Mouse (Mus musculus) cerebellum, postnatal 10 days (tissue): Measurements from ENCODE around the gene Cyp2d11.
"Not testable (repeated sequence)": the region's sequence is repeated elsewhere in the genome, so short reads cannot be mapped to it uniquely, and the experiment has no call there.

Experiments used
- DNase-seq, 2 experiments: peaks; one replicate each; pipeline ENCODE4 v3.0.0; 2021; ENCODE audit warnings: mixed read lengths in 2 of 2

The Cyp2d11 gene

DNA sequence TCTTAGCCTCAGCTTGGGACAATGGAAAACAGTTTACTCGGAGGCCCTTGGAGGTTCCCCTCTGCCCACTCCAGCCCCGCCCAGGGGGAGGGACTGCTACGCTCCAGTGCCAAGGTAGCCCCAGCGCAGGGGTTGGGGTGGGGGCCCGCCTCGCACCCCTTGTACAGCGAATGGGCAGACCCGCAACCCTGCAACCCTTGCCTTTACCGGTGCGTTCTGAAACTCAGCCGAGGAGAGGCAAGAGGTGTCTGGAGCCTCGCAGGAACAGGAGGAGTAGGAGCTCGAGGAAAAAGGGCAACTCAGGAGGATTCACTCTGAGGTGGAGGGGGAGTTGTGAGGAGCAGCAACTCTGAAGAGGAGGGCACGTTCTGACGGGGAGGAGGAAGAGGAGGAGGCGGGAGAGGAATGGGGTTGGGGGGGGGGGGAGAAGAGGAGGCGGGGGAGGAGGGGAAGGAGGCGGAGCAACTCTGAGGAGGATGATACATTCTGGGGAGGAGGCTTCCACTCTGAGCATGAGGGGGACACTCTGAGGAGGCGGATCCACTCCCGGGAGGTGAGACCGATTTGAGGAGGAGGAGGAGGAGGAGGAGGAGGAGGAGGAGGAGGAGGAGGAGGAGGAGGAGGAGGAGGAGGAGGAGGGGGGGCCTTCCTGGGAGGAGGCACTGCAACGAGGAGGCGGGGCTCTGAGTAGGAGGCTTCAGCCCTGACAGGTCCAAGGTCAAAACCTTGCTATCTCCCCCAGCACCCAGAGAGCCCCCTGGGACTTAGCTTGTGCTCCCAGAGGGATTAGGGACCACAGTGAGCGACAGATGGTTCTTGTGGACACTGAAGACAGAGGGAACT, 13.7 kb downstream of the Cyp2d11 start, which contains the start of gene Cyp2d22:
Gene Cyp2d22 (minus strand): TSS at position 390 of the 843 bp plus-strand sequence.
- DNase-seq: peak; percentile 50 to 60

DNA sequence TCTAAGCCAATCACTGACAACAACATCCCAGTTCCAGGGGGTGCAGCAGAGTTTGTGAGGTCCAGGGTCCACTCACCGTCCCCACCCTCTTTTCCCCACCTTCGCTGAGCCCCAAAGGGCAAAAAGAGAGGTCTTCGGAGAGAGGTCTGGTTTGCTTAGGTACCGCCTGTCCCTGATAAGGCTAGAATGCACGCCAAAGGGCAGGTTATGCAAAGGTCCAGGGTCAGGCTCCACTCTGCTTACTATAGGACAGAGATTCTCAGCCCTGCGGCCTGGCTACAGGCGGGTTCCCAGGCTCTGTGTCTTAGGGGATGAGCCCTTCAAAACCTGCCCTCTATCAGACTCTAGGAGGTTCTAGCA, 14.3 kb downstream of the Cyp2d11 start:
- DNase-seq: no peak

DNA sequence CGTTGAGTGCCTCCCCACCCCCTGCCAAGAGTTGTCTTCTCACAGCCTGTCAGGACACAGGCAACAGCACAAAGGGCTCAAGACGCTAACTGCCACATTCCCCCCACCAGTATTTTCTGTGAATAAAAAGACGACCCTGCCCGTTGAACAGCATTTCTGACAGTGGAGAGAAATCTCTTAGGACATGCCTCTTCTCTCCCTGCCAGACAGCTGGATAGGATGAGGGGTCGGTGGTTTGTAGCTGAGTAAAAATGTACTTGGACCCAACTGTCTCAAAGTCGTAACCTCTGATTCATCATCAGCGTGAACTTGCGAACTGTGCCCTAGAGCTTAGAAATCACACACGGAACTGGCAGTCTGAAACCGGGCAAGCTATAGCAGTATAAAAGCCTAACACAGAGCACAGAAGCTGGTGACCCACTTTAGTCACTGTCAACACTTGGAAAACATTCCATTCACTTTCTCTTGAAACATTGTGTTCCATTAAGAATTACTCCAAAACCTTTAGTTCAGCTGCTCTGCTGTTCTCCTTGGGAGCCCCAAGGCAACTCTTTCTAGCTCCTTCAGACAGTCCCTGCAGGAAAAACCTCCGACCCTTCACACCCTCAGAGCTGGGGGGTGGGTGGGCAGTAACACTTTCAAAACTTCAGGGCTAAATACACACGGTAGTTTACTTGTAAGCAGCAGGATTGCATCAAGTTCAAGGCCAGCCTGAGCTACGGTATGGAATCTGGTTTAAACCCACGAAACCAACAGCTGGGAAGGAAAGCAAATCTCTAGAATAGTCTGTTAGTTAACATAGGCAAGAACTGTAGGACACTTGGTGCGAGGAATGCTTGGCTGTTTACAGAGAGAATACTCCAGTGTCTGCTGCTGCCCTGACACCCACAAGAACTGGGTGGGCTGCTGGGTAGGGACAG, 15.3 kb downstream of the Cyp2d11 start:
- no peak for DNase-seq

DNA sequence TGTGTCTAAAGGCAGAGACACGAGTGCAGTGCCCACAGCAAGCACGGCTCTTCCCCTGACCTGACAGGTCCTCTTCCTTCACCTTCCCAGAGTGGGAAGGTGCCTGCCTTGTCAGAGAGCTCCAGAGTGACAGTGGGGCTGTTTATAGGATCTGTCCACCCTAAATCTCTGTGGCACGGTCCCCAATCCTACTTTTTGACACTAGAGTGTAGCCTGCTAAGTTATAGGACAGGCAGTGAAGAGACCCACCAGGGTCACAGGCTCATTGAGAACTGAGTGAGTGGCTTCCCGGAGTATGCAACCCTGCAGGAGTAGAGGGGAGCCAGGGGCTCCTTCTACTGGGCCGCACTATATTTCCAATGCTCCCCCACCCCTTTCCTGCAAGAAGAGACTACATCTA, 16.1 kb downstream of the Cyp2d11 start:
- no peak for DNase-seq

DNA sequence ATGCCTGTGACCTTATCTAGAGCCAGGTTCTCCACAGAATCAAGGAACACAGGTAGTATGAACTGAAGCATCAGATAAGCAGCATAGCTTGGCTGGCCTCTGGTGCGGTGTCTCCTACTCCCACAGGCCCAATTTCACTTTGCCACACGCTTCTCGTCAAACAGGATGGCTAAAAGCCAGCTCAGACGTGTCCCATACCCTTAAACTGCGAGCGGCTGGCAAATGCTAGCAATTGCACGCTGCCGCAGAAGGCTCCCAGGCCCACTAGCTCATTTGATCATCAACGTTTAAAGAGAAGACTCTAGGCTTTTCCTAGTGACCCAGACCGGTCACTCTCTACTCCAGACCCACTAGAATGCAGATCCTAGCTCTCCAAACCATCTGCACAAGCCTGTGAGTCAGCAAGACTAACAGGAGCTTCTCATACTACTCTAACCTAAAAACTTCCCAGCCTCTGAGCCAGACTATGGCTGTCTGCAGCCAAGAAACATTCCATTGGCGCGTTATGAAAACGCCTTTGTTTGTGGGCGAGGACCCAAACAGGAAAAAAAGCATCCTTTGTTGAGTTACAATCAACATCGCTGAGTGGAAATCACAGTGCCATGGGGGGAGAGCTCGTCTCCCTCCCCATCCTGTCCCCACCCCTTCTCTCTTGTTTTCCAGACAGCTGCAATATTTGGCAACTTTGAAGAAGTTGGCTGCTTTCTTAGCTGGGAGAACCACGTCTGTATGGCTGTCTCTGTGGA, 17.3 kb downstream of the Cyp2d11 start:
- peak in 1 of 2 experiments; percentile 41 for DNase-seq

DNA sequence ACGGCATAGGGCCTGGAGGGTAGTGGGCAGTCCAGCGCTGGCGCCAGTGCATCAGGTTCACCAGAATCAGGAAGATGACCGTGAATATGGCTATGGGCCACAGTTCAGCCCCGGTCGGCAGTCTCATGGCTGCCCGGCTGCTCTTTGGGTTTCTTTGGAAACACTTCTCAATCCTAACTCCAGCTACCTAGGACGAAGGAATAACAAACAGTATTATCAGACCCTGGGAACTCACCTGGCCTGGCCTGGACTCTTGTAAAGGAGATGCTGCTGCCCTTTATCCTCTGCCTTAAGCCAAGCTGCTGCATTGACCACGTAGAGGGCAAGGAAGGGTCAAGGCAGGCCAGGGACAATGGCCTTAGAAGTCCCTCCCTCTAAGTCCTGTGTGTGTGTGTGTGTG, 18.0 kb downstream of the Cyp2d11 start:
- no peak for DNase-seq

DNA sequence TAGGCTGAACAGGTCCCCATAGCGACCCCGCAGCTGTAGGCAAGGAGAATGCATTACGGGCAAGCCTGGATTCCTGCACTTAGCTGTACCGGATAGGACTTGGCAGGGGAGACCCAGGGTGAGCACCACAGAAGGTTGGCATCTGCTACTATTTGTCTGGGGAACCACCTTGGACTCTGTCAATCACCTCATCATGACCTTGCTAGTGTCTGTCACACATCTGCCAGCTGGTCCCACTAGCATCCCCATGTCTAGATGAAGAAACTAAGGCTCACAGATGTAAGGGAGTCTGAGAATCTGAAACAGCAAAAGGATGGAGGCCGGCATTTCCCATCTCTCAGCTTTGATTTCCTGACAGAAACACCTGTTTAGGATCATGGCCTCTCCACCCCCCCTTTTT, 19.4 kb downstream of the Cyp2d11 start:
- no peak for DNase-seq

DNA sequence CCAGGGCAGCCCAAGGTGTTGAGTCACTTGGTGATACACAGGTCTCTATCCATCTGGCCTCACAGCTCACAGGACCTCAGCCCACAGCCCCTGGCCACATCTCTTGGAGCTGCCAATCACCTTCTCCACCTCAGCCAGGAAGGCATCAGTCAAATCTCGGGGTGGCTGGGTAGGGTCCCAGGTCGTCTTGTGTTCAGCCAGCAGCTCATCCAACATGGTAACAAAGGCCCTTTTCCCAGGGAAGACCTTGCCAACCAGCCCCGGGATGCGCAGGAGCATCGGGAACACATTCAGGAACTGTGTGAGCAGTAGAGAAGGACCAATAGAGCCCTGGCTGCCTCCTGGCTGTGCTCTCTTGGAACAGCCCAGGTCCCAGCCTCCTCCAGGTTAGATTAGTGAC, 20.8 kb downstream of the Cyp2d11 start:
- no peak for DNase-seq

DNA sequence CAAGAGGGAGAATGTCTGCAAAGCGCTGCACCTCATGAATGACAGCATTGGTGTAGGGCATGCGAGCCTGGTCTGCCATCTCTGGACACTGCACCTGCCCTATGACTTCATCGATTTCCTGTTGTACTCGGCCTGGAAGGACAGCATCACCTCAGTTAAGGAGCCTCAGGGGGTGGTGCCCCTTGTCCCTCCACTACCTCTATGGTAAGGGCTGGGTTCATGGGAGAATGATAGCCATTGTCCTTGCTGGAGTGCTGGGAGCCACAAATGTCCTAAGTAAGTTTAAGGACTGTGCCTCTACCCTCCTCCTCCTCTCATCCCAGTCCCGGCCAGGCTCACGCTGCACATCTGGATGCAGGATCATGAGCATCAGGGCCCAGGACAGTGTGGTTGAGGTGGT, 21.4 kb downstream of the Cyp2d11 start:
- no peak for DNase-seq

DNA sequence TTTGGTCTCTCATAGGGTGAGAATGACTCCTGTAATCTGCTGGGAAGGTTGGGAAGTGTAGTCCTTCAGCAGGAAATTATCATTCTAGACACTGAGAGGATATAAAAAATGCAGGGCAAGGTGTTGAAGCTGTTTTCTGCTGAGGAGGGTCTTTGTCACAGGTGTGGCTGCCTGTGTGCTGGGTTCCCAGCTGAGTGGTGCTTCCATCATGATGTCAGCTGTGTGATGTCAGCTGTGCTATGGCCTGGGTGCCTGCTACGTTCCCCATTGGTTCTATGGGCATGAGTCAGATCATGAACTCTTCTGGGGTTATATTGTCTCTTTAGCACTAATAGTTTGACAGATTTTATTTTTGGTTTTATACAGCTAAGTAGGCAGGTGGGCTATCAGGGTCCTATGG, 25.0 kb downstream of the Cyp2d11 start:
- no peak for DNase-seq

DNA sequence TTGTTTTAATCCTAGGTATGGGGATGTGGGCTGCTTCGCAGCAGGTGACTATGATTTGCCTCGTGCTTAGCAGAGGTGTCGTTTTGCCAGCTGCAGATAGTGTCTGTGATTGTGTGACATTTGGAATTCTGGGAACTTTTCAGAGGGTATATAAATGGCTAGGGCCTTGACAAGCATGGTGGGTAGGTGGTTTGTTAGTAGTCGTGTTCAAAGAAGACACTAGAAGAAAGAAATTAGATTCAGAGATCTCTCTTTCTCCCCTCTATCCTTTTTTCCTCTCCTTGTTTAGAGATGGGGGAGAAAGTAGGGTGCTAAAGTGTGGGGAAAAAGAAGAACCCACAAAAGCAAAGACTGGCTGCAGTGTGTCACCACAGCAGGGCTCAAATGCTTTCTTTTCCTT, 25.7 kb downstream of the Cyp2d11 start:
- DNase-seq: no peak

DNA sequence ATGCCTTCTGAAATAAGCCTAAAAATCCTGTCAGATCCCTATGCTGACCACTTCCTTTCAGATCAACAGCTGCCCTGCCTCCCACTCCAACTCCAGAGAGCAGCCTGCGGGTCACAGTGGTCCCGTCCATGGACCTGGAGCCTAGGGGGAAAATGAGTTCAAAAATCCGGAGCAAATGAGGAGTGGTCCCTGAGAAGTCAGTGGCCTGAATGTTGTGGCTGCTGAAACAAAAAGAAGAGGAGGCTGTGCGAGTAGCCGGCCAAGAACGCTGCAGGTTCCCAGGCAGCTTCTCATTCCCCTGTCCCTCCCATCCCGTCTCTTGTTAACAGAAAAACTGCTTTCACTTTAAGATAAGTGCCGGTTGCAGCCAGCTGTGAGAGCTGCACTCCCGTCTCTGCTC, 29.3 kb downstream of the Cyp2d11 start:
- DNase-seq: not testable (repeated sequence)

DNA sequence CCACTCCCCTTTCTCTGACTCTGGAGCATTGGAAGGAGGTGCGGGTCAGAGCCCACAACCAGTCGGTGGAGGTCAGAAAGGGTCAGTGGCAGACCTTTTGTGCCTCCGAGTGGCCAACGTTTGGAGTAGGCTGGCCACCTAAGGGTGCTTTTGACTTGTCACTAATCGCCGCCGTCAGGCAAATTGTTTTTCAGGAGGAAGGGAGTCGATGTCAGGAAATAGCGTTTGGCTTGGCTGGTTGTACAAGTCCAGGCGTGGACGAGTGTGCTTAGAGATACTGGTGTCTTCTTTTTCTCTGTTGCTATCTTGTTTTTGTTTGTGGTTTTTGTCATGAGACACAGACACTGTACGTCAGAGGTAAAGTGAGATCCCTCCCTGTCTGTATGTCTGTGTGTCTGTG, 30.0 kb downstream of the Cyp2d11 start:
- DNase-seq: not testable (repeated sequence)

DNA sequence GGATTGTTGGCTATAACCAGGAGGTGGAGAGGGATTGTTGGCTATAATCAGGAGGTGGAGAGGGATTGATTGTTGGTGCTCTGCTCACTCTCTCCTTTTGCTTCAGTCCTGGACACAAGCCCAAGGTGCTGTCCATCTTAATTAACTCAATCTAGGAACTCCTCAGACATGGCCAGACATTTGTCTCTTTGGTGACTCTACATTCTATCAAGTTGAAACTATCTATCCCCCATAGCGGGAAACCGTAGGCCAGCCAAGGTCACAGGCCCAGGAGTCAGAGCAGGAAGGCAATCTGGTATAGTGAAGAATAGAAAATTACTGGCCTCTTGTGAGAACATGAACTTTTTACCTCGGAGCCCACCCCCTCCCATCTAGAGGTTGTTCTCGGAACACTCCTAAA, 31.6 kb downstream of the Cyp2d11 start:
- DNase-seq: no peak

DNA sequence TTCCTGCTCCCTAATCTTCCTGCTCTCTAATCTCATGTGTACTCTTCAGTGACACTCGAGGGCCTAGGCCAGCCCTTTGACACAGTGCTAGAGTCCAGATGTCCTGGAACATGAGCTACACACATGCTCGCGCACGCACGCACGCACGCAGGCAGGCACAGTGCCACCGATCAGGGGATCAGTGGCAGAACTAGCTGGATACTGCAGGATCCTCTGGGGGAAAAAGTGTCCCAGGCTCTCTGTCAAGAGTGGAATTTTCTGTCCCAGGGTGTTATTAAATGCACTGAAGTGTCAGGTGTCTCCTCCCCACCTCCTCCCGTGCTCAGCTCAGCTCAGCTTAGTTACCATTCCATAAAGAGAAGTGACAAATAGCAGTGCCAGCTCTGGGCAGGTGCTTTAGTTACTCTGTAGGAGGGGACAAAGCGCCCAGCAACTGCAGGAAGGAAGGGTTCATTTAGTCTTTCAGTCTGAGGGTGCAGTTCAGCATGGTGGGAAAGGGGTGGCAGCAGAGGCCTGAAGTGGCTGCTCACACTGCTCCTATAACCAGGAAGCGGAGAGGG, 32.3 kb downstream of the Cyp2d11 start:
- DNase-seq: no peak

DNA sequence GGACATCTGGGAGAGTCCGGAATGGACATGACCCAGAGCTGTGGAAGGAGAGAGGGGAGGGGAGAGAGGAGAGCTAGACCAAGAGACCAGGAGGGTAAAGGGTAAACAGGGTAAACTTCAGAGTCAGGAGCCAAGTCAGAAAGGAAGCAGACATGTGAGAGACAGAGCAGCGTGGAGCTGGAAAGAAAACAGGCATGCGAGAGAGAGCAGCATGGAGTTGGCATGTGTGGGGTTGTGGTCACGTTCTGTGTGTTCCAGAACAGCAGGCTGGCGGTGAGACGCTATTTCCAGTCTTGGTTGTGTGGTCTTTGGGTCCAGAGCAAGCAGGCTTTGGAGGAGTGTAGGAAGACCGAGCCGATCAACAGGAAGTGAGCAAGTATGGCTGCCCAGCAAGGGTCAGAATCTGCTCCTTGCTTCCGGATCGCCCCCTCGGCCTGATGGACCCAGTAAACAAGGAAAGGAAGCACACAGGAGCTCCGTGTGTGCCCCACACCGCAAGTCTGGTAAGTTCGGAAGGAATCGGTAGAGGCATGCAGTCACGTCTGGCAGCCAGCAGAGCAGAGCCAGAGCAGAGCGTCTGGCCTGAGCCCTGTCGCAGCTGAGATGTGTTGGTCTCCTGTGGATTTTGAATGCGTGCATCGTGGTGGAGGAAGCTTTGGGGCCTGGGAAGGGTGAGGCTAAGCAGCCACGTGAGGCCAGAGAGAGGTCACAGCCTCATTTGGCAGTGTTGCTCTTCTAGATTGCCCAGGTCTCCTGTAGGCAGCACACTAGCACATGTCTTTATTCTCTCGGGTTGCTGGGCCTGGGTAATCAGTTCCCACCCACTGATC, 35.2 kb downstream of the Cyp2d11 start:
- no peak for DNase-seq

DNA sequence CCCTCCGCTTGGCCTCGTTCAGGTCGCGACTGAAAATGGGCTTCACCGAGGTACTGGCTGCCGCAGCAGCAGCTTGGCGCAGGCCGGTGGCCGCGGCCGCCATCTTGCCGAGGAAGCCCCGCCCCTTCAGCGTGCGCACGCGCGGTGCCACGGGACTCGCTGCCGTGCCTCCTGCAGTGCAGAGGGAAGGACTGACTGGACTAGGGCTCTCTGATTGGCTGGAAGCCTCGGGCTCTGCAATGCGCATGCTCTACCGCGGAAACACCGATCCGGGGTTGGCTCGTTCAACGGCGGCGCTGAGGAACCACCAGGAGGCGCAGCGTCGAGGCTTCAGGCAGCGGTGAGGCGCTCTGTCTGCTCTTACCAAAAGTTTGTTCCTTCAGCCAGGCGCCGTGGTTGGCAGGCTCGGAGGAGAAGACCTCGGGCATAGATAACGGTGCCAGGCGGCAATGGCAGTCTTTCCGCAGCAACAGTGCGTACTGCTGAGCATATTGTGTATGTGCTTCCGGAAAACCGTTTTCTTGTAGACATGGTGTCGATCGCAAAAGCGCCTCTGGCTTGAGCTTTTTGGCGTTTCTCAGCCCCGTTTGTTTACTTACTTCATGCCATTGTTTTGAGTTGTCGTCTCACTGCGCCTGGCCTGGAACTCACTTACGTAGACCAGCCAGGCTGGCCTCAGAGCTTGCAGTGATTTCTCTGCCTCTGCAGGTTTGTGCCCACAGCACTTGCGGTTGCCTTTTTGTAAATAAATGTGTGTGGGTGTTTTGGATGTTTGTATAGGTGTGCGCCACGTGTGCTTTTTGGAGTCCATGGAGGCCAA, 39.5 kb downstream of the Cyp2d11 start, which contains the start of gene Ndufa6:
Gene Ndufa6 (minus strand): TSS at position 197 of the 820 bp plus-strand sequence.
- peak; percentile 100 for DNase-seq

DNA sequence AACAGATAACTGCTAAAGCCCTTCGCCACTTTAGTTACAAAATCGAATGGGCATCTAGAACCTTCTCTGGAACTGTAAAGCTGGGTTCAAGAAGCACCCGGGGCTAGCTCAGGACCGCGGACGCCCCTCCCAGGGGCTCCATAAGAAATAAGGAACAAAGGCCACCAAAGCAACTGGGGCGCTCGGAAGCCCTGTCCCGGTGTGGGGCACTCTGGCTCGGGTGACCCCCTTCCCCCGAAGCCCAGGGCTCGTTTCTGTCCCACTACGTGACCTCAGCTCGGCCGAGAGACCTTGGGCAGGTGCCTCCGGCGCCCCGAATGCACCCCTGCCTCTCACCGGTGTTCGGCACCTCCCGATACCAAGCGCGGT, 40.1 kb downstream of the Cyp2d11 start:
- no peak for DNase-seq

DNA sequence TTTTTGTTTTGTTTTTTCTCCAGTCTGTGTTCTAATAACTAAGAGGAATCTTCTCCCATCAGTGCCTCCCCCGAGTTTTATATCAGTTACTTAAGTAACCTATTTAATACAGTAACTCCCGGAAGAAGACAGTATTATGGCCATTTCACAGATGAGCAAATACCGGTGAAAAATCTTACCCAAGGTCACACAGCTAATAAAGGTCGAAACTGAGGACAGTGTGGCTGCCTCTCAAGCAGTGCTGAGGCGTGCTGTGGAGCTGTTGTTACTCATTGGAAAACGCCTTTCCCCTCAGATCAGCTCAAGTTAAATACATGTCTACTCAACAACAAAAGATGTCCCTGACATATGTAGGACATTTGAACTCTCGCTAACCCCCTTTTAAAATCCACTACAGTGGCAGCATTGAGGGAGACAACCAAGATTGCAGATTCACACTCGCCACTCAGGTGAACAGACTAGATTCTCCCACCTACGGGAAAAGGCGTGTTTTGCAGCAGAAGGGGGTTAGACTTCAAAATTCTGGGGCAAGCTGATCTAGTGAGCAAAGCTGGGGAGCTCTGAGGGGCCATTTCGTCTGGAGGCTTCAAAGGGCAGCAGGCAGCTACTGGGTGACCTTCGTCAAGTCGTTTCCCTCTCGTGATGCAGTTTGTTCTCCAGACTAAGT, 40.6 kb downstream of the Cyp2d11 start:
- no peak for DNase-seq

DNA sequence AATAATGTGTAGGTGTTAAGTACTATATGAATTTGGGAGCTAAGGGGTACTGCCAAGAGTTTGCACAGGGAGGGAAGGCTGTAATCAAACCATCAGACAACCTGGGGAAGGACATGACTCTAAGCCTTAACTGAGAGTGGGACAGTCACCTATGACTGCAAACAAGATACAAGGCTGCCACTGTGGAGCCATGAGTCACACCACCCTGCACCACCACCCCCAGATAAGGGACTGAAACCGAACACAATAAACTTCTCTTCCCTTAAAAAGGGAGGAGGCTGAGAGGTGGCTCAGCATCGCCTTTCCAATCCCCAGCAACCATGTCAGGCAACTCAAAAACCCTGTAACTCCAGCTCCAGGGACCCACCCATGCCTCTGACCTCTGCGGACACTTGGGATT, 42.3 kb downstream of the Cyp2d11 start:
- no peak for DNase-seq
